Mouse (Mus musculus) heart, embryonic 13.5 days (tissue): Measurements from ENCODE around the gene Asic1. TPM values are rescaled to one million over a fixed set of nuclear protein-coding genes. Genes with fewer than 3 reads are reported as not detected.

Source experiments
- ATAC-seq: fragments of 200-750 bp; cut with Nextera tagmentation; 2 replicates; pipeline ENCODE4 v1.8.0; 2017; ENCODE audit warnings: moderate TSS enrichment; ENCODE audit not compliant: insufficient number of reproducible peaks, low FRiP score, low TSS enrichment; ENCODE audit errors: extremely low read depth
- H3K27ac ChIP-seq: fragments of 300-500 bp; sonication (generic); replicated peaks from 2 replicates; pipeline ENCODE4 v1.5.1; 2015; ENCODE audit warnings: moderate library complexity, mild to moderate bottlenecking, inconsistent platforms
- H3K27me3 ChIP-seq: fragments of 300-500 bp; sonication (generic); replicated peaks from 2 replicates; pipeline ENCODE4 v1.6.1; 2015; ENCODE audit warnings: mild to moderate bottlenecking, inconsistent platforms
- H3K36me3 ChIP-seq: fragments of 300-500 bp; sonication (generic); 2 replicates; pipeline ENCODE4 v1.6.1; 2015; ENCODE audit warnings: mild to moderate bottlenecking, inconsistent platforms
- H3K4me1 ChIP-seq: fragments of 300-500 bp; sonication (generic); 2 replicates; pipeline ENCODE4 v1.6.1; 2015; ENCODE audit warnings: inconsistent platforms
- H3K4me2 ChIP-seq: fragments of 300-500 bp; sonication (generic); 2 replicates; pipeline ENCODE4 v1.6.1; 2015; ENCODE audit warnings: inconsistent platforms, mild to moderate bottlenecking, moderate library complexity
- H3K4me3 ChIP-seq: fragments of 300-500 bp; sonication (generic); 2 replicates; pipeline ENCODE4 v1.5.1; 2015; ENCODE audit warnings: moderate library complexity, mild to moderate bottlenecking, inconsistent platforms
- H3K9ac ChIP-seq: fragments of 300-500 bp; sonication (generic); 2 replicates; pipeline ENCODE4 v1.6.1; 2015; ENCODE audit warnings: inconsistent platforms, mild to moderate bottlenecking, moderate library complexity
- H3K9me3 ChIP-seq: fragments of 300-500 bp; sonication (generic); 2 replicates; pipeline ENCODE4 v1.6.1; 2016; ENCODE audit warnings: inconsistent platforms
- WGBS: fragments of 180-500 bp; shearing (Covaris S2); methylation state at CpG from one replicate; pipeline ENCODE4 v1.1.7; 2015; ENCODE audit warnings: mixed read lengths; 5-methylcytosine and 5-hydroxymethylcytosine counted together
- polyA plus RNA-seq: library from polyadenylated mRNA; unstranded; fragments of >200 nt; fragmentation: Nextera tagmentation; extraction: Ambion mirVana; gene quantifications from 2 replicates; pipeline ENCODE4 v1.2.1, GENCODE M21; 2015

The Asic1 gene
- polyA plus RNA-seq, 1 experiment from 2014 or later: 1.8 TPM

GRCm38 (mm10) chr15:99664600-99665451 is 5.3 kb upstream of the Asic1 start:
- peak overlapping the region; percentile 79 for H3K27ac ChIP-seq
- WGBS: 1% methylated on average over 42 of the region's 52 CpGs
- H3K4me1 ChIP-seq: peaks cover 44% of the 10 kb centered on the region
- peak overlapping the region; percentile 47 for H3K4me3 ChIP-seq
- peak overlapping the region; percentile 82 for H3K4me2 ChIP-seq
- H3K36me3 ChIP-seq: no peaks in the 10 kb centered on the region
- peak overlapping the region; percentile 74 for H3K9ac ChIP-seq
- ATAC-seq: peak; percentile 70
- H3K9me3 ChIP-seq: no peaks in the 10 kb centered on the region
- peaks cover 47% of the 10 kb centered on the region for H3K27me3 ChIP-seq

GRCm38 (mm10) chr15:99667544-99667943 is 2.6 kb upstream of the Asic1 start:
- WGBS: 97% methylated on average over 2 of the region's 2 CpGs
- H3K4me3 ChIP-seq: no peak overlapping the region
- H3K27me3 ChIP-seq: peaks cover 68% of the 10 kb centered on the region
- no peak overlapping the region for H3K4me2 ChIP-seq
- no peak for ATAC-seq
- no peaks in the 10 kb centered on the region for H3K36me3 ChIP-seq
- H3K9ac ChIP-seq: no peak overlapping the region
- H3K27ac ChIP-seq: no peak overlapping the region
- H3K9me3 ChIP-seq: no peaks in the 10 kb centered on the region
- H3K4me1 ChIP-seq: peaks cover 47% of the 10 kb centered on the region

GRCm38 (mm10) chr15:99668881-99669280 is 1.3 kb upstream of the Asic1 start:
- Histone ChIP-seq H3K4me2 (peak overlapping the region; percentile 29; the same call in 1 of the 2 replicates), H3K4me1 (peaks cover 39% of the 10 kb centered on the region), H3K4me3 (no peak overlapping the region), H3K27me3 (peaks cover 81% of the 10 kb centered on the region), H3K9me3 (no peaks in the 10 kb centered on the region), H3K9ac (no peak overlapping the region), H3K36me3 (no peaks in the 10 kb centered on the region), H3K27ac (no peak overlapping the region)
- 4% methylated on average over 12 of the region's 12 CpGs for whole genome bisulfite sequencing
- ATAC-seq: no peak

- no peak for ATAC-seq
- Histone ChIP-seq H3K36me3 (no peaks in the 10 kb centered on the region), H3K4me1 (peaks cover 33% of the 10 kb centered on the region)
Observed at GRCm38 (mm10) chr15:99669392-99669791, 776 bp upstream of the Asic1 start.

GRCm38 (mm10) chr15:99670964-99671670 is 949 bp downstream of the Asic1 start:
- H3K4me3 ChIP-seq: peak overlapping the region; percentile 59
- 8% methylated on average over 12 of the region's 17 CpGs for WGBS
- no peaks in the 10 kb centered on the region for H3K9me3 ChIP-seq
- ATAC-seq: no peak
- H3K4me1 ChIP-seq: peaks cover 21% of the 10 kb centered on the region
- H3K27me3 ChIP-seq: peaks cover 92% of the 10 kb centered on the region
- H3K9ac ChIP-seq: peak overlapping the region; percentile 81
- H3K4me2 ChIP-seq: peak overlapping the region; percentile 88
- no peak overlapping the region for H3K27ac ChIP-seq
- H3K36me3 ChIP-seq: no peaks in the 10 kb centered on the region

More at GRCm38 (mm10) chr15:99669392-99669791, 776 bp upstream of the Asic1 start:
- Histone ChIP-seq H3K4me2 (no peak overlapping the region), H3K9ac (no peak overlapping the region), H3K9me3 (no peaks in the 10 kb centered on the region), H3K27ac (no peak overlapping the region), H3K27me3 (peaks cover 86% of the 10 kb centered on the region), H3K4me3 (no peak overlapping the region)
- 0% methylated on average over 1 of the region's 1 CpGs for whole genome bisulfite sequencing

- H3K36me3 ChIP-seq: no peaks in the 10 kb centered on the region
- peaks cover 90% of the 10 kb centered on the region for H3K27me3 ChIP-seq
- peaks cover 17% of the 10 kb centered on the region for H3K4me1 ChIP-seq
- 67% methylated on average over 14 of the region's 14 CpGs for WGBS
- no peak overlapping the region for H3K4me2 ChIP-seq
- H3K27ac ChIP-seq: no peak overlapping the region
- no peak for ATAC-seq
- no peak overlapping the region for H3K9ac ChIP-seq
- H3K9me3 ChIP-seq: no peaks in the 10 kb centered on the region
- H3K4me3 ChIP-seq: no peak overlapping the region
Observed at GRCm38 (mm10) chr15:99671783-99672182, 1.6 kb downstream of the Asic1 start.

GRCm38 (mm10) chr15:99674866-99675265 is 4.7 kb downstream of the Asic1 start:
- Histone ChIP-seq H3K36me3 (no peaks in the 10 kb centered on the region), H3K27ac (no peak overlapping the region), H3K4me3 (no peak overlapping the region), H3K4me2 (no peak overlapping the region), H3K9me3 (no peaks in the 10 kb centered on the region), H3K27me3 (peaks cover 88% of the 10 kb centered on the region), H3K9ac (no peak overlapping the region), H3K4me1 (peaks cover 21% of the 10 kb centered on the region)
- no peak for ATAC-seq
- 70% methylated on average over 3 of the region's 3 CpGs for WGBS

GRCm38 (mm10) chr15:99677089-99677488 is 6.9 kb downstream of the Asic1 start:
- Histone ChIP-seq H3K27me3 (peaks cover 79% of the 10 kb centered on the region), H3K9ac (no peak overlapping the region), H3K9me3 (no peaks in the 10 kb centered on the region), H3K27ac (no peak overlapping the region), H3K4me3 (no peak overlapping the region), H3K4me1 (peaks cover 10% of the 10 kb centered on the region; the same call in 1 of the 2 replicates), H3K4me2 (no peak overlapping the region), H3K36me3 (no peaks in the 10 kb centered on the region)
- WGBS: 29% methylated on average over 8 of the region's 8 CpGs
- ATAC-seq: no peak

GRCm38 (mm10) chr15:99678063-99678800 is 8.1 kb downstream of the Asic1 start:
- 14% methylated on average over 13 of the region's 13 CpGs for WGBS

GRCm38 (mm10) chr15:99679008-99679407 is 8.8 kb downstream of the Asic1 start:
- Histone ChIP-seq H3K27me3 (peaks cover 60% of the 10 kb centered on the region), H3K4me1 (peaks cover 10% of the 10 kb centered on the region; the same call in 1 of the 2 replicates), H3K9ac (no peak overlapping the region), H3K4me3 (no peak overlapping the region), H3K4me2 (no peak overlapping the region), H3K27ac (no peak overlapping the region), H3K36me3 (no peaks in the 10 kb centered on the region), H3K9me3 (no peaks in the 10 kb centered on the region)
- WGBS: 41% methylated on average over 7 of the region's 7 CpGs
- ATAC-seq: no peak

More at GRCm38 (mm10) chr15:99678063-99678800, 8.1 kb downstream of the Asic1 start:
- Histone ChIP-seq H3K4me1 (peaks cover 10% of the 10 kb centered on the region; the same call in 1 of the 2 replicates), H3K9ac (no peak overlapping the region), H3K27ac (no peak overlapping the region), H3K27me3 (peaks cover 67% of the 10 kb centered on the region), H3K36me3 (no peaks in the 10 kb centered on the region), H3K4me2 (no peak overlapping the region), H3K4me3 (no peak overlapping the region), H3K9me3 (no peaks in the 10 kb centered on the region)
- ATAC-seq: no peak

GRCm38 (mm10) chr15:99682880-99683279 is 12.7 kb downstream of the Asic1 start:
- Histone ChIP-seq H3K27ac (no peak overlapping the region), H3K4me3 (no peak overlapping the region), H3K4me1 (peaks cover 4% of the 10 kb centered on the region; the same call in 1 of the 2 replicates), H3K9ac (no peak overlapping the region), H3K36me3 (no peaks in the 10 kb centered on the region), H3K4me2 (no peak overlapping the region), H3K9me3 (no peaks in the 10 kb centered on the region), H3K27me3 (peaks cover 31% of the 10 kb centered on the region)
- WGBS: 80% methylated on average over 7 of the region's 7 CpGs
- ATAC-seq: no peak
